Mouse (Mus musculus): ENCODE results near the gene Zfp697.
"Not testable (repeated sequence)": the region's sequence is repeated elsewhere in the genome, so short reads cannot be mapped to it uniquely, and the experiment has no call there.

Zfp697 gene

DNA sequence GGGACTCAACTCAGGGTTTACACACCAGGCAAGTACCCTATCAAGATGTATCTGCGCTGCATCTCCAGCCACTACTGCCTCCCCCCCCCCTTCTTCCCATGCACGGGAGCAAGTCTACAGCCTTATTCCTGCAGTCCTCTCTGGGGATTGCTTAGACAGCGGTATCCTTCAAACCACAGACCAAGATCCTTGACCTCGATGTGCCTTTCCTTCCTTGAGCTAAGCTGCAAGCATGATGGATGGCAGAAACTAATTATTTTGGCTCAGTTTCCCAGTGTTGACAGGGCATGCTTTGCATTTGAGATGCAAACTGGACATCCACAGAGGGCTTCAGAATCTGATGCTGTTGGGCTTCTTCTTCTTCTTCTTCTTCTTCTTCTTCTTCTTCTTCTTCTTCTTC is 40.7 kb downstream of the Zfp697 start:
- DNase-seq, result no peak

- DNase-seq, result no peak
These were observed 44.5 kb downstream of the Zfp697 start for GRCm38 (mm10) chr3:98426749-98427148.

GRCm38 (mm10) chr3:98427260-98427599 is 45.0 kb downstream of the Zfp697 start:
- no peak for DNase-seq

DNA sequence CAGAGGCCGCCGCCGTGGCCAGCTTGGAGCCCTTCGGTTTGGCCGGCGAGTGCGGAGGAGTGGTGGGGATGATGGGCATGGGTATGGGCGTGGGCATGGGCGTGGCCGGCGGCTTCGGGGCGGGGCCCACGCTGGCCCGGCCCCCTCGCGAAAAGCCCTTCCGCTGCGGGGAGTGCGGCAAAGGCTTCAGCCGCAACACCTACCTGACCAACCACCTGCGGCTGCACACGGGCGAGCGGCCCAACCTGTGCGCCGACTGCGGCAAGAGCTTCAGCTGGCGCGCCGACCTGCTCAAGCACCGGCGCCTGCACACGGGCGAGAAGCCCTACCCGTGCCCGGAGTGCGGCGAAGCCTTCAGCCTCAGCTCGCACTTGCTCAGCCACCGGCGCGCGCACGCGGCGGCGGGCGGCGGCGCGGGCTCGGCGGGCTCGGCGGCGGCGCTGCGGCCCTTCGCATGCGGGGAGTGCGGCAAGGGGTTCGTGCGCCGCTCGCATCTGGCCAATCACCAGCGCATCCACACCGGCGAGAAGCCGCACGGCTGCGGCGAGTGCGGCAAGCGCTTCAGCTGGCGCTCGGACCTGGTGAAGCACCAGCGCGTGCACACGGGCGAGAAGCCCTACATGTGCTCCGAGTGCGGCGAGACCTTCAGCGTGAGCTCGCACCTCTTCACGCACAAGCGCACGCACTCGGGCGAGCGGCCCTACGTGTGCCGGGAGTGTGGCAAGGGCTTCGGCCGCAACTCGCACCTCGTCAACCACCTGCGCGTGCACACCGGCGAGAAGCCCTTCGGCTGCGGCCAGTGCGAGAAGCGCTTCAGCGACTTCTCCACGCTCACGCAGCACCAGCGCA is 45.6 kb downstream of the Zfp697 start:
- peak; percentile 92 for DNase-seq

DNA sequence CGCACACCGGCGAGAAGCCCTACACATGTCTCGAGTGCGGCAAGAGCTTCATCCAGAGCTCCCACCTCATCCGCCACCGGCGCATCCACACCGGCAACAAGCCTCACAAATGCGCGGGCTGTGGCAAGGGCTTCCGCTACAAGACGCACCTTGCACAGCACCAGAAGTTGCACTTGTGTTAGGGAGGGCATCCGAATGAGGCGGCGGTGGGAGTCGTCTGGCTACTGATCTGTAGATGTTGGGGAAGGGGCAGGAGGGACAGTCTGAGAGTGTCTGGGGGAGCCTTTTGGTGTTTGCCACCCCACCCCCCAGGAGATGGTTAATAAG is 46.2 kb downstream of the Zfp697 start:
- no peak for DNase-seq

DNA sequence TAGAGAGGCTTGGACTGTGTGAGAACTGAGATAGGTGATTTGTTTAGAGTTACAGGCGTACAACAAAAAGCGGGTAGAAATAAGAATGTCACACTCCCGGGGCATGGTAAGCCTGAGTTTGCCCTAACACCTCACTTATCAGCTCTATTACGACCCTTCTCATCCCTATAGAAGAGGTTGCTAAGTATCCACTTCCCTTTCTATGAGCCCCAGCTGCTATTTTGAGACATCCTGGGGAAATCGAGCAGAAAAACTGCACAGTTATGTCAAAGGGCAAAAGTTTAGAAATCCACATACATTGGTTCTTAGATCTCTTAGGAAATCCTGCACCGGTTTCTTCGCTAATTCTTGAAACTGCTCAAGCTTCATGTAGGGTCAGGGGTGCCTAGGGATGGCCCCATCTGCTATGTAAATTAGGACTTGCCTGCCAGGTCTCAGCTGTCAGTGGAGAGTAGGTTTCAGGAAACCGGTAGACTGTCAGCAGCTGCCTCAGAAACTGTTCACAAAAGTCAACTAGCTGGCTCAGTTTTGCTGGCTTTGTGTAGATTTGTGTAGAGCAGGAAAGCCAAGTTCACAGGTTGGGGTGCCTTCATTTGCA is 46.8 kb downstream of the Zfp697 start:
- no peak for DNase-seq

DNA sequence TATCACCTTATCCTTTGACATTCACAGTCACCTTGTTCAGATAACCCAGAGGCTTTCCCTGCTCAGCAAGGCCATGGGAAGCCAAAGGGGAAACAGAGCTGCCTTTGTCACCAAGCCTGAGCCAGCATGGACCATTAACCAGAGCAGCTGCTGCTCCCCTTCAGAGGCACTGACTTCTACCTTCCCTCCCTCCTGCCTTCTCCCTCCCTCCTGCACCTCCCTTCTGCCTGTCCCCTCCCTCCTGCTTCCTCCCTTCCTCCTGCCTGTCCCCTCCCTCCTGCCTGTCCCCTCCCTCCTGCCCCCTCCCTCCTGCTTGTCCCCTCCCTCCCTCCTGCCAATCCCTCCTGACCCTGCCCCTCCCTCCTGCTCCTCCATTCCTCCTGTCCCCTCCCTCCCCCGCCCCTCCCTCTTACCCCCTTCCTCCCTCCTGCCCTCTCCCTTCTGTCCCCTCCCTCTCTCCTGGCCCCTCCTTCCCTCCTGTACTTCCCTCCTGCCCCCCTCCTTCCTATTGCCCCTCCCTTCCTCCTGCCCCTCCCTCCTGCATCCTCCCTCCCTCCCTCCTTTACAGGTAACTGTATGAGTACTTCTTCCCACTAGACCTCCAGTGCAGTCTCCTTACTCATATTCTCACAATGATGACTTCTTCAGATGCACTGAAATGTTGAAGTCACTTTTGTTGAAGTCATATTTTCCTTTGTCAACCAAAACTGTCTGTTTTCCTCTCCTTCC is 52.0 kb downstream of the Zfp697 start:
- no peak for DNase-seq

DNA sequence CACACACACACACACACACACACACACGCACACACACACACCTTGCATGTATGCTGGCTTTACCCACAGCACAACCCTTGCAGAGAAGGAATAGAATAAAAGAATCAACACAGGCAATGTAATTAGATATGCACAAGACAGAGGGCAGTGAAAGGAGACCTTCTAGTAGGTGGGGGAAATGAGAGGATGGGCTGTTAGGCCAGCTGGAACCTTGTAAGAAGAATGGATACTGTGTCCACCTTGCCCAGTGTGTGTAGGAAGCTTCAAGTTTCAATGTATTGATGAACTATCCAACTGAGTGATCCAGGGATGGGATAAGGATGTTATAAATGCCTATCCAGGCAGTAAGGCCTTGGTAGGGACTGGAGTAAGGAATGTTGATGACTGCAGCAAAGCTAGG is 52.8 kb downstream of the Zfp697 start:
- DNase-seq, result no peak

- not testable (repeated sequence) for DNase-seq
These were observed 60.0 kb downstream of the Zfp697 start for GRCm38 (mm10) chr3:98442245-98442644.

DNA sequence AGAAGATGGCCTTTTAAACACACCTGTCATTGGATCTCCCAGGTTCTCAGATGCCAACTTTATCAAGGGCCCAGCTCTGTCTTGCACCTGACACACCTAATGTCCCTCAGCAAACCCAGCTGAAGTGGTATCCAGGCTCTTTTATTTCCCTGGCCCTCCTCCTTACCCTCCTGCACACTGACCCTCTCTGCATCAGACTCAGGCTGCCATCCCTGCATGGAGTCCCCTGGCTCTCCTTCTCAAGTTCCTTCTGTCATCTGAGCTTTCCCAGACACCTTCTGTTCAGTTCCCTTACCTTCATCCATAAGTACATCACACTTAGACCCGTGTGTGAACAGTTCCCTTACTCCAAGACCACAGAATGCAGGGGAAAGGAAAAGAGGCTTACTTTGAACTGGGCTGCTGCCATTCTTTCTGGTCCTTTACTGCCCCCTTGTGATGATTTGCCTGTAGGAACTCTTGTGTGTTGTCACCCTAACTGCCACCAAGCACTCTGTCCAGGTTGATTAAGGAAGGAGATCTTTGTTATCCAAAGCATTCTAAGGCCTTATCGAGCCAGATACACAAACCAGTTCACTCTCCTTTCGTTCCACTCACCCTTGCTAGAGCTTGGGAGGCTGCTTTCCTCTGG is 61.0 kb downstream of the Zfp697 start:
- not testable (repeated sequence) for DNase-seq

DNA sequence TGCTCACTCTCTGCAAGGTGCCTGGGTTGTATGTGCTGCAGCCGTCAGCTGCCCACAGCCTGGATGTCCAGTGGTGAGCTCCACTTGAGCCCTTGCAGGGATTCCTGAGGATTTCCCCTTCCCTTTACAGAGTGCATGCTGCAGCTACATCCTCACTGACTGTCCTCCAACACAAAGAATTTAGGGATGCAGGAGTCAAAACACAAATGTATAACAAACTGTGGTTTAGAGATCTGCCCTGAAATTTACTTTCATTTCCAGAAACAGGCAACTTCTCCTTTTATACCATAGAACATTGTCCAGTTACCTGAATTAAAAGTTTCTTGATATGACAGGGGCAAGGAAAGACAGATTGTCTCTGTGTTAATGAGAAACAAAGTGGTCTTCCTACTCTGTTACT is 61.7 kb downstream of the Zfp697 start:
- DNase-seq, result not testable (repeated sequence)

- not testable (repeated sequence) for DNase-seq
These were observed 71.5 kb downstream of the Zfp697 start for GRCm38 (mm10) chr3:98453786-98454185.

DNA sequence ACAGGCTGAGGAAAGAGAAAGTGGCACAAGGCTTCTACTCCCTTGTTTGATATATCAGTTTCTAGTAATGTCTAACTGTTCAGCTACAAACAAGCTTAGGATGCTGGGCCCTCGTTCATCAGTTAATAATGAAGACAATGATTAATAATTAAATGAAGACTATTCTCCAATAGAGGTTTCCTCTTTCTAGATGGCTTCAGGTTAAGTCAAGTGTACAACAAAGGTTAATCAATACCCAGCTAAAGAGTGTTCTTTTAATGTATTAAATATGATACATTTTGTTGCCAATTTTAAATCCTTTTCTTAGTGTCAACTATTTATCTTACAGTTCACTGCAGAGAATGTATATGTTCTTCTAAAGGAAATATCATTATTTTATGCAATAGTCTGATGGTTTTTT is 74.8 kb downstream of the Zfp697 start, which contains the start of gene Gm4450:
Gm4450 (minus strand) TSS at position 101 of the 400 bp plus-strand sequence.
- DNase-seq, result not testable (repeated sequence)

GRCm38 (mm10) chr3:98469323-98469722 is 87.1 kb downstream of the Zfp697 start:
- DNase-seq, result not testable (repeated sequence)

DNA sequence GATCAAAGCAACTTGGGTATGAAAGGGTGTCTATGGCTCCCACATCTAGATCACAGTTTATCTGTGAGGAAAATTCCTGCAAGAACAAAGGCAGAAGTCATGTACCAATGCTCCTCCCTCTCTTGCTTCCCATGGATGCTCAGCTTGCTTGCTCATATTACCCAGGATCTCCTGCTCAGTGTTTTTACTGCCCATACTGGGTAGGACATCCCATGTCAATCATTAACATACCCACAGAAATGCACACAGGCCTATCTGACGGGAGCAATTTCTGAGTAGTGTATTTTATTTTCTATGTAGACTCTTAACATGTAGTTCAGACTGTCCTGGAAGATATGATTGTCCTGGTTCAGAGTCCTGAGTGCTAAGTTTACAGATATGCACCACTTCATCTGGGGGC is 88.8 kb downstream of the Zfp697 start:
- DNase-seq, result not testable (repeated sequence)

DNA sequence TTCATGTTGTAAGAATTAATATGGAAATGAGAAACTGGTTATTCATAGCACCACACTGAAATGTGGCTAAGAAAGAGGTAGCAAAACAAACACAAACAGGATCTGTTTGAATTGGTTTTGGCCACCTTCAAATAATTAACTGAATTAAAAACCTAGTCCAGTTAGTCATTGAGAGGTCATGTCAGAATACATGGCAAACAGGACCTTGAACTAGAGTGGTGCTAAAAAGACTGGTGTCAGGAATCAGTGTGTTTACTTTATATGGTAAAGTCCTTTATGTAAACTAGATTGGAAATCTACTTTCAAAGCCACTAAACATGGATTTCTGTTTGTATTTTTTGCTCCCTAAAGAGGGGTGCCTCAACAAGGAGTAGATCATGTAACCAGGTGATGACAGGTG is 89.2 kb downstream of the Zfp697 start:
- not testable (repeated sequence) for DNase-seq

DNA sequence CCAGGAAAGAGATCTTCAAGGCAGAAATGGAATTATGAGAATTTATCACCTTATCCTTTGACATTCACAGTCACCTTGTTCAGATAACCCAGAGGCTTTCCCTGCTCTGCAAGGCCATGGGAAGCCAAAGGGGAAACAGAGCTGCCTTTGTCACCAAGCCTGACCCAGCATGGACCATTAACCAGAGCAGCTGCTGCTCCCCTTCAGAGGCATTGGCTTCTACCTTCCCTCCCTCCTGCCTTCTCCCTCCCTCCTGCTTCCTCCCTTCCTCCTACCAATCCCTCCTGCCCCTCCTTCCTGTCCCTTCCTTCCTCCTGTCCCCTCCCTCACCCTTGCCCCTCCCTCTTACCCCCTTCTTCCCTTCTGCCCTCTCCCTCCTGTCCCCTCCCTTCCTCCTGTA is 111.9 kb downstream of the Zfp697 start:
- not testable (repeated sequence) for DNase-seq

DNA sequence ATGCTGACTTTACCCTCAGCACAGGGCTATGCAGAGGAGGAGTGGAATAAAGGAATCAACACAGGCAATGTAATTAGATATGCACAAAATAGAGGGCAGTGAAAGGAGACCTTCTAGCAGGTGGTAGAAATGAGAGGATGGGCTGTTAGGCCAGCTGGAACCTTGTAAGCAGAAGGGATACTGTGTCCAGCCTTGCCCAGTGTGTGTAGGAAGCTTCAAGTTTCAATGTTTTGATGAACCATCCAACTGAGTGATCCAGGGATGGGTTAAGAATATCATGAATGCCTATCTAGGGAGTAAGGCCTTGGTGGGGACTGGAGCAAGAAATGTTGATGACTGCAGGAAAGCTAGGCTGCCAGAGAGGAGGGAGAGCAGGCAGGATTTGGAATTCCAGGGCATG is 112.8 kb downstream of the Zfp697 start:
- not testable (repeated sequence) for DNase-seq

DNA sequence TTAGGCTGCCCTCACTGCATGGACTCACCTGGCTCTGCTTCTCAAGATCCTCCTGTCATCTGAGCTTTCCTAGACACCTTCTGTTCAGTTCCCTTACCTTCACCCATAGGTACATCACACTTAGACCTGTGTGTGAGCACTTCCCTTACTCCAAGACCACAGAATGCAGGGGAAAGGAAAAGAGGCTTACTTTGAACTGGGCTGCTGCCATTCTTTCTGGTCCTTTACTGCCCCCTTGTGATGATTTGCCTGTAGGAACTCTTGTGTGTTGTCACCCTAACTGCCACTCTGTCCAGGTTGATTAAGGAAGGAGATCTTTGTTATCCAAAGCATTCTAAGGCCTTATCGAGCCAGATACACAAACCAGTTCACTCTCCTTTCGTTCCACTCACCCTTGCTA is 114.5 kb downstream of the Zfp697 start:
- DNase-seq, result not testable (repeated sequence)

DNA sequence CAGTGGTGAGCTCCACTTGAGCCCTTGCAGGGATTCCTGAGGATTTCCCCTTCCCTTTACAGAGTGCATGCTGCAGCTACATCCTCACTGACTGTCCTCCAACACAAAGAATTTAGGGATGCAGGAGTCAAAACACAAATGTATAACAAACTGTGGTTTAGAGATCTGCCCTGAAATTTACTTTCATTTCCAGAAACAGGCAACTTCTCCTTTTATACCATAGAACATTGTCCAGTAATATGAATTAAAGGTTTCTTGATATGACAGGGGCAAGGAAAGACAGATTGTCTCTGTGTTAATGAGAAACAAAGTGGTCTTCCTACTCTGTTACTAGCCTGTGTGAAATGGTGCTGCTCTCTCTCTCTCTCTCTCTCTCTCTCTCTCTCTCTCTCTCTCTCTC is 115.1 kb downstream of the Zfp697 start:
- not testable (repeated sequence) for DNase-seq

DNA sequence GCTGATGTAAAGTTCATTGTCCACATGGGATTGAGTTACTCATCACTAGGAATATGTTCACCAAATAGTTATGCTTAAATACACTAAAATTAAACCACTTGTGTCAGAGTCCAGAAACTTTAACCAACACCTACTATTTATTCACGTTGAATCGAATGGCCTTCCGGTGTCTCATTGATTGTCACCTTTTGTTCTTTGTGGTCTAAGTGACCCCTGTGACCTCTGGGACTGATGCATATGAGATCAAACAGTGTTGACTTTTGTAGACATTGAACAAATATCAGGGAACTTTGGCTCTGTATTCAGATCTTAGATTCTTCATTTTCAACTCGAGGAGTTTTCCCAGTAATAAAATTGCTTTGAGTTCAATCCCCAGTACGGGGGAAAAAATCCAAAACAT is 125.0 kb downstream of the Zfp697 start:
- not testable (repeated sequence) for DNase-seq

GRCm38 (mm10) chr3:98510414-98510813 is 128.2 kb downstream of the Zfp697 start, which contains the start of gene Hsd3b4:
TSS of gene Hsd3b4 (minus strand) at chr3:98510514.
- not testable (repeated sequence) for DNase-seq

DNA sequence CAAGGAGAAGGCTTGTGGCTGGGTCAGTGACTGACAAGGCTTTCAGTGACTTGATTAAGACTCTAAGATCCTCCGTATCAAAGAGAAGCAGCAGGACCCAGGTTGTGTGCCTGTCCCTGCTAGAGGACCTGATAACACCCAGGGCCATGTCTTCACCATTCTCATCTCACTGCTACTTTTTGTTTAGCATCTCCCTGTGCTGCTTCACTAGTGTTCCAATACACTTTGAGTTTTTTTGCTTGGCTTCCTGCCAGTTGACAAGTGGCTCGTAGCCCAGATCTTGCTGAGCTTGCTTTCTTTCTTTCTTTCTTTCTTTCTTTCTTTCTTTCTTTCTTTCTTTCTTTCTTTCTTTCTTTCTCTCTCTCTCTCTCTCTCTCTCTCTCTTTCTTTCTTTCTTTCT is 140.5 kb downstream of the Zfp697 start:
- not testable (repeated sequence) for DNase-seq

Measured in cerebellum, adult 11-12 months (tissue).